Mouse (Mus musculus) CH12F3 (cell line): Measurements from ENCODE around the gene Sec14l2.
"Not testable (repeated sequence)": the region's sequence is repeated elsewhere in the genome, so short reads cannot be mapped to it uniquely, and the experiment has no call there.

Source experiments
- in situ Hi-C: fragments of 300-500 bp; cut with MboI; formaldehyde crosslinking; loops from 2 replicates; pipeline ENCODE4 v1.14.3; 2020; ENCODE audit warnings: low sequenced_read_pairs

Gene Sec14l2

DNA sequence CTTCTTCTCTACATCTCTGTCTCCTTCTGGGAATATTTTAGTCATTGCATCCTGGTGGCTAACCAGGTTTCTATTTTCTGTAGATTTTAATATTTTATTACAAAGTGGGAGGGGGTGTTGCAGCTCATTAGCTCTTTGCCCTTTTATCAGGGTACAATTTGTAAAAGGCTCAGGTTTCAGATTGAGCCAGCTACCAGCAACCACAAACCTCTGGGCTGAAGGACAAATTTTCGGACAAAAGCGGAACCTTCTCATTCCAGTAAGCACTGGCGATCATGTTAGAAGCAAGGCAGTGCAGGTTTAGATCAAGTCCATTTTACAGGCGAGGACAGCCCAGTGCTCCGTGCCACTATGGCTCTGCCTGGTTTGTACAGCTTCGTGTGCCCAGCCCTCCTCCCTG lies 11.2 kb upstream of the Sec14l2 start:
- in situ Hi-C loops = no loop called here

DNA sequence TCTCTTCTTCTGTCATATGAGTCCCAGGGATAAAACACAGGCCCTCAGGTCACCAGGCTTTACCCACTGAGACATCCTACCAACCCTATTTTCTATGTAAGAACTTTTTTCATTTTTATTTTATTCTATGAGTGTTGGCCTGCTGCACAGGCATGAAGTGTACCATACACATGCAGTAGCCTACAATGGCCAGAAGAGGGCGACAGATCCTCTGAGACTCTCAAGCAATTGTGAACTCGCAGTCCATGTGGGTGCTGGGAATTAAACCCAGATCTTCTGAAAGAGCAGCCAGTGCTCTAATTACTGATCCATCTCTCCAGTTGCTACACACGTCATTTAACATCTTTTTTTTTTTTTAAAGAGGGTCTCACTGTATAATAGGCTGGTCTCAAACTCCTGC lies 10.2 kb upstream of the Sec14l2 start:
- in situ Hi-C loops = no loop called here

DNA sequence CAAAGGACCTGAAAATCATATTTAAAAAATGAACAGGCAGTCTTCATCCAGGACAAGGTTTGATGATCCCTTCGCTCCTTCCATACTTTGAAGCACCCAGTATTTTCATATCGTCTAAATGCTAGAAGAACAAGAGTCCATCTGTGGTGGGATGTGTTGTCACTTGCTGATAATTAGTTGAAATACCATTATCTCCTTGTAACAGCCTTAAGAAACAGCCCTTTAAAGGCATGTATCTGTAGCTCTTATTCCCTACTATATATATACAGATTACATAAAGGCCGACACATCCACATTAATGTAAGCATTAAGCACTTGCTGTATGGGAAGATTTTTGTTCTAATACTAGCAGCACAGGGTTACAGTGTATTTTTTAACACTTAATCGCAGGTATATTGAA lies 5.2 kb upstream of the Sec14l2 start:
- in situ Hi-C loops = not testable (repeated sequence)

DNA sequence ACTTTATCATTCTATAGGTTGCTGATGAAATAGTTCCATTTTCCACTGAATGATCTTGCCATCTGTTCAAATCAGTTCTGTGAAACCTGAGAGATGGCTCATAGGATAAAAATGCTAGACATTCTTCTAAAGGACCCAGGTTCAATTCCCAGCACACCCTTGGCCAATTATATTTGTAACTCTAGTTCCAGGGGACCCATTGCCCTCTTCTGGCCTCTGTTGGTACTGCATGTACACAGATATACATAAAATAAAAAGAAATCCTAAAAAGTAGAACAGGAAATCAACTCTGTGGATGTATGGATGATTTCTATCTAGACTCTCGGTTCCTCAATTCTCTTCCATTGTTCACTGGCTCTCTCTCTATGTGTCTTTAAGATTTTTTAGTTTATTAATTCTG lies 3.8 kb upstream of the Sec14l2 start:
- in situ Hi-C loops = no loop called here

DNA sequence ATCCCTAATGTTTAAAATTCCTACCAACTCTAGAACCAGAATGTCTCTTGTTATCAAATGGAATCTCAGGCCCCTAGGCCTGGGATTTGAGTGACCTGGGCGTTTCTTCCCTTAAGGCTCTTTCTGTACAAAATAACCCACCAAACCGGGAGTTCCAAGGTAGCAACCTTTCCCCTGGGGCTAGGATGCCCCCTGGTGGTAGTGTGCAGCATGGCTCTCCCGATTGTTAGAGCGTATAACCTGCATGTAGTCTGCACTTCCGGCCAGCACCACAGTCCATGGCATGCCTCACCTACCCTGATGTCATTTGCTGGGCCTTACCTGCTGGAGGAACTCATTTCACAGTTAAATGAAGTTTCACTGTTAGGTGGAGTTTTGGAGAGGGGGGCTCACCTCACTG lies 707 bp upstream of the Sec14l2 start:
- in situ Hi-C loops = no loop called here

DNA sequence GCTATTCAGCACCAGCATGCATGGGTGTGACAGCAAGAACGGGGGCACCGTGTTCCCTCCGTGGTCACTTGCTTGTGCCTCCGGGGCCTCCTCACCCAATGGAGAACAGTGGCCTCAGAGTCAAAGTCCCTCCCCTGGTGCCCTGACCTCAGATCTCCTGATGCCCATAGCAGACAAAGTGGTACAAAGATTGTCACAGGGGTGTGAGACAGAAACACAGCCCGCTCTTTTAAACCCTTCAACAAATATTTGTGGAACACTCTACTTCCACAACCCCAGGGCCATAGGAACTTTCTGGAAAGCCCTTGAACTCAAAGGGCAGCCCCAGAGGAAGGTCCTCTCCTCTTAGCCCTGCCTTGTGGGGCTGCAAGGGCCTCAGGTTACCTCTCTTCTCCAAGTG lies 989 bp downstream of the Sec14l2 start:
- in situ Hi-C loops = no loop called here

DNA sequence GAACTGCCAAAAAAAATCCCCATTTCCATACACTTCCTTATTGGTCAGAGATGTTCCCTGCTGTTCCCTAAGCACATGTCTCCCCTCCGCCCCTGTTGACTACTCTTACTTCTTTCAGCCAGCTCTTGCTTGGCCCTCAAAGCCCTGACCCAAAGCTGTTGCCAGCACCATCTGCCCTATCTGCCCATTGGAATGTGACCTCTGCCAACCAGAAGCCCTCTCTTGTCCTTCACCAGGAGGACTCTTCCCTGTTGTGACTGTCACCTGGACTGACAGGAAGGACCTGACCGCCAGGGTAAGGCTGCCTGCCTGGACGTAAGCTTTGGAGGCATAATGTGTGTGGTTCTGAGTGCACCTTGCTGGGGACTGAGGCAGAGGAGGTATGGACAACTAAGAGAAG lies 1.5 kb downstream of the Sec14l2 start:
- in situ Hi-C loops = no loop called here

DNA sequence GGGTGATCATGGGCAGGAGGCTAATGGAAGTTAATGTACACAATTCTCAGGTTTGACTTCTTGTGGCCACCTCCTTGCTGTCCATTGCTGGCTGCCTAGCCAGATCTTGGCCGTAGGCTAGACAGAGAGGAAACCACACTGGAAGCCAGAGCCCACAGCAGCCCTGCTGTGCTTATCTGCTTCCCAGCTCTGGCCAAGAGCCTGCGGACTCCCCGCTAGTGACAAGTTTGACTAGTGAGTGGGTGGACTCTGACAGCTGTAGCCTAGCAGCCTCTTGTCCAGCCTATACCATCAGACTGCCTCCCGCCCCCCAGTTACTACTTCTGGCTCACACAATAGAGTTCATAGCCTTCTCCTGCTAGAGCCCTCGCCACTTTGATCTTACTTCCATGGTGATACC lies 3.6 kb downstream of the Sec14l2 start:
- in situ Hi-C loops = no loop called here

DNA sequence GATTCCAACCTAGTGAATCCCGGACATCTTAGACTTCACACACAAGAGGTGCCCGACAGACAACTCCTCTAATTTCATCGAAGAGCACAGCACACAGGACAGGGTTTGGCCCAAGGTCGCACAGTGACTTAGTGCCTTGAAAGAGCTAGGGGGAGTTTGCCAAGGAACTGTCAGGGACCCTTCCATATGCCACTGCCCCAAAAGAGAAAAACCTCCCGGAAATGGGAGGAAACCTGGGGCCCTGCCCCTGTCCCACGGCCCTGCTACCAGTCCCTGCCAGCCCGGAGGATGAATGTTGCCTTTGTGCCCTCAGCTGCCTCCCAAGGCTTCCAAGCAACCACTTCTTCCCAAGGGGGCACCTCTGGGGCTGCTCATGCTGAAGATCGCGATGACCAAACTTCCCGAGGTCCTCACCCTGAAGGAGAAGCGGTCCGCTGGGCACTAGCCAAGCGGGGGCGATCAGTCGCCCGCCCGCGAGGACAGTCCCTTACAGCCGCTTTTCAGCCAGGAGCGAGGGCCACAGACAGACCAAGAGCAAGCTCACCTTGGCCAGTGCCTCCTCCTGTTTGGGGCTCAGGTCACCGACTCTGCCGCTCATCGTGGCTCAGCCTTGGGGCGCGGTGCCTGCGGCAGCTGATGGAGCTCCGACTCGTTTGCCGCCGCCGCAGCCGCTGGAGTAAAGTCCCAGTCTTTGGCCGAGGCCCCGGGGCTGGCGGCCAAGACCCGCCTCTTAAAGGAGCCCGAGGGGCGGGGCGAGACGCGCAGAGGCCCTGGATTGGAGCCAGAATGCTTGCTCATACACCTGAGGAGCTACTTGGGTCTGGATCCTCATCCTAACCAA lies 4.9 kb downstream of the Sec14l2 start:
- in situ Hi-C loops = no loop called here

DNA sequence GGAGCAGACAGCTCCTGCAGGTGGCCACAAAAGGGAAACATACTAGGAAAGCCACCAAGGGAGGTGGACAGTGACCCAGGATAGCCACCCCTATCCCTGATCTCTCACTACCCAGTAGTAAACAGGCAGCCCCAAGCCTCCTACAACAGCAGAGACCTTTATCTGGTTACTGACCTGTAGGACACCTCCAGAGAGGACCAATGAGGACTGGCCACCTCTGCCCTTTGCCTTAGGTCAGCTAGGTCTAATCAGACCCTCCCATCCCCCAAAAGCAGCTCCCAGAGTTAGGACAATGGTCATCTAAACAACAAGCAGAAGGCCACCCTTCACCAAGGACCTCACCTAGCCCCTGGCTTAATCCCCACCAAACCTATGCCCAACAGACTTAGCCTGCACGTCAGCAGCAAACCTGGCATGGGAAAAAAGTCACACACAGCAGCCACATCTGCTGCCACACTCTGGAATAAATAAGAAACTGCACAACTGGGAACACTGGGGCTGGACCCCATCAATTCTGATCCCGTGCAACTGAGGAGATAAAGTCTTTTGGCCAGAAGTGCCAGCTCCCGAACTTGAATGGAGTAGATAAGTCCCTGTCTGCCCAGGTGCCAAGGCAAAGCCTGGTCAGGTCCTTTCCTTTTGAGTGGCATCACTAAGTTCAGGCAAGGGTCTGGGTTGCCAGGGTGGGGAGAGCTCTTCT lies 5.7 kb downstream of the Sec14l2 start:
- in situ Hi-C loops = no loop called here

DNA sequence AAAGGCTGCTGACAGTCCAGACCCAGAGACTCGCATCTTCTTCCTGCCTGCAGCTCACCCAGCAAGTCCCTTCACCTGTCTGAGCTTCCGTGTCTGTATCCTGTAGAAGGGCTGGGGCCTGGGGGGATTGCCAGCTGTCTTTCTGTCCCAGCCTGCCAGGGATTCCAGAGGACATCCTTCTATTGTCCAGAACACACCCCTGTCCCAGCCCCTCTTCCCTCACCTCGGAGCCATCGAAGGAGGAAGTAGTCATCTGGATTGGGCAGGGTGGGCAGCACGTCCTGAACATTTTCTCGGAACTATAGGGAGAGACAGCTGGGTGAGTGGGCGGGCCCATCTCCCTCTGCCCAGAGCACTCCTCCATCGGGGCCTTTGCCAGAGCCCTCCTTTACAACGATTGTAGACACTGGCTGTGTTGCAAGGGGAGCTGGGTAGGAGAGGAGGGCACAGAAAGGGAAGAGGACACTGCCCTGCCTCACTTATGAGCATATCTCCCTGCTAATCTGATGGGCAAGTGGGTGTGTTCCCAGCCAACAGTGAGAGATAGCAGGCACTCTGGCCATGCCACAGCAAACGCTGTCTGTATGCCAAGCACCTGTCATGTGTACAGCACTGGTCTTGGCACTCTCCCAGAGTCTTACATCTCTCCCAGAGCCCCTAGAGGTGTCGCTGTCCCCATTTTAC lies 6.6 kb downstream of the Sec14l2 start:
- in situ Hi-C loops = no loop called here

DNA sequence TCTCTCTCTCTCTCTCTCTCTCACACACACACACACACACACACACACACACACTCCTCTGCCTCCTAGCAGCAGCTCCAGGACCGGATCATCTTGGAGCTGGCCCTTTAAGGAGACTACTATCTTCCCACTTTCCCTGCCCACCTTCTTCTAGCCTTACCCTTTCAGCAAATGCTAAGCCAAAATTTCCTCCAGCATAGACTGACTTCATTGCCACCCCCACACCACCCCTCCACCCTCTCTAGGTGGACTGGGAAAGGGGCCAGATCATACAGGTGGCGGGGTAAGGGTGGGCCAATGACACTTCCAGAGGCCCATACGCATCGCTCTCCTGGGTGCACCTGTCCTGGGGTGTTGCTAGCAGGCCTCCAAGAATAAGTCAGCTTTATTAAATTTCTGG lies 7.8 kb downstream of the Sec14l2 start:
- in situ Hi-C loops = no loop called here

DNA sequence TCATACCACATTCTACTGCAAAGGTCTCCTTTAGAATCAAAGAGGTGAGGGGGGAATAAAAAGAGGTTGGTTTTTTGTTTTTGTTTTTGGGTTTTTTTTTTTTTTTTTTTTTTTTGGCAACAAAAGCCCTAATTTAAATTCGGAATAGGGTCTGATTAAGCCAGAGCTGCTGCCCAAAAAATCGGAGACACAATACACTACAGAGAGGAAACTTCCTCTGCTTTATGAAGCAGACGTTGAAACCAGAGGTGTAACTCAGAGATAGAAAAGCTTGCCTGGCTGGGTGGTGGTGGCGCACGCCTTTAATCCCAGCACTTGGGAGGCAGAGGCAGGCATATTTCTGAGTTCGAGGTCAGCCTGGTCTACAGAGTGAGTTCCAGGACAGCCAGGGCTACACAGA lies 8.7 kb downstream of the Sec14l2 start:
- in situ Hi-C loops = not testable (repeated sequence)

DNA sequence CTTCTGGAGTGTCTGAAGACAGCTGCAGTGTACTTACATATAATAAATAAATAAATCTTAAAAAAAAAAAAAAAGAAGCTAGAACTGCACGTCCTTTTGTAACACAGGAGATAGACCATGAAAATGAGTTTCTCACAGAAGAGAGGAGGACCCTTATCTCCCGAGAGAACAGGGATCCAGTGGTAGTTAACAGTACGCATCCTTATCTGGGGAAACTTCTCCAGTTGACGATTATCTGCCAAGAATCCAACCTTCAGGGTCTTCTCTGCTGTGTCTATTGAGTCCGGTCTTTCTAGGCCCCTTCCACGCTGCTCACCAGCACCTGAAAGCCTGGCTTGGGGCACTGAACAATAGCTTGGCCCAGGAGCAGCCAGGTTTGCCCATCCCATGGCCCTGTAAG lies 9.2 kb downstream of the Sec14l2 start:
- in situ Hi-C loops = no loop called here

DNA sequence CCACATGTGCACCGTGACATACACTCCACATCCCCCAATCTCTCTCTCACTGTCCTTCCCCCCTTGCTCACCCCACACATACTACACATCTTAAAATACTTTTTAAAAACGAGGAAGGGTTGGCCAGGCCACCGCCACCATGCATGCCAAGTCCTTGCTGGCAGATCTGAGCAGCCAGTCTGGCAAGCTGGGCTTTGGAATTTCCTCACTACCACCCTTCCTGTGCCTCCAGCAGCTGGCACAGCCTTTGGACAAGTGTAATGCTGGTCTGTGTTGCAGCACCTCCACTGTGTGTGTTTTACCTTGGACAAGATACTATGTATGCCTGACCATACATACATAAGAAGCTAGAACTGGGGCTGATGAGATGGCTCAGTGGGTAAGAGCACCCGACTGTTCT lies 9.7 kb downstream of the Sec14l2 start:
- in situ Hi-C loops = no loop called here

DNA sequence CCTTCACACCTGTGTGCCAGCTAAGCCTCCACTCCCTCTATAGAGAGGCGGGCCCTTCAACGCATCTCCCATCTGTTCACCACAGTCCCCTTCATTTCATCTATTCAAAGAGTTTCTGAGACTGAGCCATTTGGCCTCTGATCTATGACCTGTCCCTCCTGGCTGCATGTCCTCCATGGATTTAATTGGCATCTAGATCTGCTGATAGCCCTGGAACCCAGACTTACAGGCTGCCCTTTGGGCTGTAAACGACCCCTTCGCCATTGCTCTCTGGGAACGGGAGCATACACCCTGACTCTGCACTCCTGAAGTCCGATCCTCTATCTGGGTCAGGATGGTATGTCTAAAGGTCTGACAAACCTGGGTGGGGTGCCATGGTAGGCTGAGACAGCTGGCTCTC lies 10.4 kb downstream of the Sec14l2 start:
- in situ Hi-C loops = no loop called here

DNA sequence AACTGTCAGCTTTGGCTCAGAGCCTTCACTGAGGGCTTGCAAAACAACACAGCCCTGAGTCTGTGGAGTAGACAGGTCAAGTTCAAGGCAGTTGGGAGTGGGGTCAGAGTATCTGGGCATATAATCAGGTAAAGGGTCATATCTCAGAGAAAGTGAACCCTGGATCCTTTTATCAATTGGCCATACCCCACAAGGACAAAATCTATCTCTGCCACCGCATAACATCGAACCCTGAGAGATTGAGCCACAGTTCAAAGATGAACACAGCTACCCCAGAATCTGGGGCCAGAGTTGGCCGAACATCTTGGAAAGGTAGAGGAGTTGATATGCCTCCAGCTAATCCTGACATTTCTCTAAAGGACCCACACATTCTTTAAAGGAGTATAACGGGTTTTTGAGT lies 11.2 kb downstream of the Sec14l2 start:
- in situ Hi-C loops = no loop called here

DNA sequence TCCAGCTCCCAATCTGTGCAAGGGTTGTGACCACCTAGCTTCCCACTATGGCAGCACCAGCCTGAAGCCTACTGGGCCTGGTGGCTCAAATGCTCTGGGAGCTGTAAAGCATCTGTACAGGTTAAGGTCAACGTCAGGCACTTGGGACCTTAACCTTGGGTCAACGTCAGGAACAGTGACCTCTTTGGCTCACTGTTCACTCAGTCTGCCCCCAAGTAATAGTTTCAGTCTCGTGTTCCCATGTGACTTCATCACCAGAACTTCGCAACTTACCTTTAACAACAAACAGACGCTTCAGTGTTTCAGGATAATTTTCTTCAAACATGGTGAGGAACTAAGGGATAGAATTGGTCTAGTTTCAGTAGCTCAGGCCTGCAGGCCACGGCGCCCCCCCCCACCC lies 14.5 kb downstream of the Sec14l2 start:
- in situ Hi-C loops = no loop called here

DNA sequence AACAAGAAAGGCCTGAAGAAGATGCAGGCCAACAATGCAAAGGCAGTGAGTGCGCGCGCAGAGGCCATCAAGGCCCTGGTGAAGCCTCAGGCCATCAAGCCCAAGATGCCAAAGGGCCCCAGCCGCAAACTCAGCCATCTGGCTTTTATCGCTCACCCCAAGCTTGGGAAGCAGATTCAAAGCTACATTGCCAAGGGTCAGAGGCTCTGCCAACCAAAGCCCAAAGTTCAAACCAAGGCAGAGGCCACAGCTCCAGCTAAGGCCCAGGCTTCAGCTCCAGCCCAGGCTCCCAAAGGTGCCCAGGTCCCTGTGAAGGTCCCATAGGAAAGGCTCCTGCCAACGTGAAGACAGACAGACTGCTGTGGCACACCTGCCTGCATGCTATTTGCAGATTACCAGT lies 15.3 kb downstream of the Sec14l2 start:
- in situ Hi-C loops = not testable (repeated sequence)

DNA sequence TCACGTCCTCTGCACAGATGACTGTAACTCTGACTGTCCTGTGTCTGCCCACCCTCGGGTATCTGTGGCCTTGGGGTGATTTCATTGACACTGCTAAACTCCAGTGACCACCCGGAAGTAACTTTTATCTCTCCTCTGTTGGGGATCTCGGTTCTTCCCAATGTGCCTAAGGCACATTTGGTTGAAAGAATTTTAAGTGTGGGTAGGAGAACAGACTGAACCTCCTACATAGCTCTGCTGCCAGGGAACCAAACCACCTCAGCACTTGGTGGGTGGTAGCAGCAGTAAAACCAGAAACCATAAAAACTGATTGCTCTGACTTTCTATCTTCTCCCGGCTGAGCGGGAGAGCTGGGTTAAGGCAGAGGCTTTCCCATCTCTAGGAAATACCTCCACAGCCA lies 17.8 kb downstream of the Sec14l2 start:
- in situ Hi-C loops = no loop called here

DNA sequence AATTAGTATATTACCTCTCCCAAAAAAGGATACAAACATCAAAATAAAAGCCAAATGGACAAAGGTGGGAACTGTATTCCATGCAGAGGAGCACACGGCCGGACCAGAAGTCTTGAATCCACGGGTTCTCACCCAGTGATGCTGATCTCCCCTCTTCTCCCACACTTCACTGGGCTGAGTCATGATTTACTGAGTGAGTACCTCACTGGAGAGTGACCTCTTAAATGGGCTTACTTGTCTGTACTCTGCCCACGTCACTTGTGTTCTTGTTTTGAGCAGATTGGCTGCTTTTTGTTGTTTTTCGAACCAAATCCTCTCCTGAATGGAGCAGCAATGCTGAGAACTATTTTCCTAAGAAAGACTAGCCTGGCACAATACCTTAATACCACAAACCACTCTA lies 18.2 kb downstream of the Sec14l2 start:
- in situ Hi-C loops = no loop called here

DNA sequence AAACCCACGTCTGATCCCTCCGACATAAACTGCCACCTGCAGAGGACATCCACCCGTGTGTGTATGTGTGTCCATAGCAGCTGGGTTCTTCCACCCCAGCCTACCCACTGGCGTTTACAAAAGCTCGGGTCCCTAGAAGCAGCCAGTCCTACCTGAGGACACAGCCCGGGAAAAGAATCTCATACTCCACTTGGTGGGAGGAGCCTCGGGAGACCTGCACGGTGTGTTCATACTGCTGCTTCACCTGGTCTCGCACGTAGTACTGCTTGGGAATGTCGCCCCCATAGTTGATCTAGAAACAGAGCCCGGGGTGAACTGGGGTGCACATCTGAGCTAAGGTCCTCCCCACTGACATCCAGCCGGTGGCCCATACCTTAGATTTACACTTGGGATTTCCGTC lies 19.7 kb downstream of the Sec14l2 start:
- in situ Hi-C loops = no loop called here
